Mouse (Mus musculus): Measurements from ENCODE around the gene Gm49711. TPM values are rescaled to one million over a fixed set of nuclear protein-coding genes. Genes with fewer than 3 reads are reported as not detected.

Gm49711 gene
- not detected in 2 replicates for total RNA-seq (2012; rRNA removed)

- TF ChIP-seq HCFC1 (IDR thresholded peaks at IDR 0.05; ENCODE audit: borderline replicate concordance, insufficient read depth, low read length) = peak; percentile 51; the same call in 1 of the 2 replicates
- TF ChIP-seq MAFK (IDR thresholded peaks at IDR 0.05; ENCODE audit: insufficient read depth, low read depth, low read length) = no peak
- no peaks in the 10 kb centered on the region for H3K9me3 ChIP-seq (ENCODE audit: control insufficient read depth, insufficient read depth, low read depth, low read length)
- 0 out of 2 replicates have a peak, but pooled peaks cover 5% of the 10 kb centered on the region for H3K36me3 ChIP-seq (ENCODE audit: control insufficient read depth, insufficient read depth, low read length, poor library complexity, severe bottlenecking)
- H3K4me1 ChIP-seq (ENCODE audit: control insufficient read depth in 2 of 2, insufficient read depth in 2 of 2, low read length in 2 of 2, poor library complexity in 1 of 2) = peaks cover 0 to 8% of the 10 kb centered on the region in 2 experiments; a peak in 2 of 4 replicates
- DNase-seq (ENCODE audit: low read depth, low spot score) = peak; percentile 66
- H3K27ac ChIP-seq (ENCODE audit: insufficient read depth, low read depth, low read length, poor library complexity, severe bottlenecking) = no peak within 1 kb of the TSS
- peak within 1 kb of the TSS; percentile 97 for H3K9ac ChIP-seq (ENCODE audit: insufficient read depth, low read depth, low read length, poor library complexity, severe bottlenecking)
- in situ Hi-C loops (cut with MboI; ENCODE audit: low sequenced_read_pairs in 2 of 2, unreplicated experiment in 2 of 2) = no loop called here
- peak within 1 kb of the TSS; percentile 87 to 100 for H3K4me3 ChIP-seq (ENCODE audit: insufficient read depth in 1 of 2, low read depth in 1 of 2, low read length in 2 of 2, poor library complexity in 1 of 2, severe bottlenecking in 1 of 2)
Observed at GRCm38 (mm10) chr16:92057852-92058643, at the start of gene Gm49711, which contains the start of the genes Mrps6 and Slc5a3. Gene Gm49711, plus strand, starts transcription at chr16:92058316. Gene Mrps6, plus strand, starts transcription at chr16:92058270. Gene Slc5a3, plus strand, starts transcription at chr16:92058322.

GRCm38 (mm10) chr16:92009586-92009985 is 48.5 kb upstream of the Gm49711 start:
- Histone ChIP-seq H3K9ac (ENCODE audit: insufficient read depth, low read depth, low read length, poor library complexity, severe bottlenecking) (no peak overlapping the region), H3K4me3 (ENCODE audit: insufficient read depth in 1 of 2, low read depth in 1 of 2, low read length in 2 of 2, poor library complexity in 1 of 2, severe bottlenecking in 1 of 2) (no peak overlapping the region), H3K4me1 (ENCODE audit: control insufficient read depth in 2 of 2, insufficient read depth in 2 of 2, low read length in 2 of 2, poor library complexity in 1 of 2) (no peaks in the 10 kb centered on the region), H3K36me3 (ENCODE audit: control insufficient read depth, insufficient read depth, low read length, poor library complexity, severe bottlenecking) (no peaks in the 10 kb centered on the region), H3K27ac (ENCODE audit: insufficient read depth, low read depth, low read length, poor library complexity, severe bottlenecking) (no peak overlapping the region), H3K9me3 (ENCODE audit: control insufficient read depth, insufficient read depth, low read depth, low read length) (no peaks in the 10 kb centered on the region)
- DNase-seq (ENCODE audit: low read depth, low spot score) = no peak
- in situ Hi-C loops (cut with MboI; ENCODE audit: low sequenced_read_pairs in 2 of 2, unreplicated experiment in 2 of 2) = no loop called here
- no peak for TF ChIP-seq ZNF384 (IDR thresholded peaks at IDR 0.05; ENCODE audit: low read depth, low read length)
- no peak for TF ChIP-seq HCFC1 (IDR thresholded peaks at IDR 0.05; ENCODE audit: borderline replicate concordance, insufficient read depth, low read length)
- no peak for TF ChIP-seq MAFK (IDR thresholded peaks at IDR 0.05; ENCODE audit: insufficient read depth, low read depth, low read length)
- TF ChIP-seq CHD2 (IDR thresholded peaks at IDR 0.05; ENCODE audit: low read depth, low read length) = no peak
- no peak for TF ChIP-seq ZC3H11A (IDR thresholded peaks at IDR 0.05; ENCODE audit: borderline replicate concordance, low read depth, low read length)

GRCm38 (mm10) chr16:92016792-92017191 is 41.3 kb upstream of the Gm49711 start:
- Histone ChIP-seq H3K4me1 (ENCODE audit: control insufficient read depth in 2 of 2, insufficient read depth in 2 of 2, low read length in 2 of 2, poor library complexity in 1 of 2) (peaks cover 0 to 4% of the 10 kb centered on the region in 2 experiments; a peak in 3 of 4 replicates), H3K9me3 (ENCODE audit: control insufficient read depth, insufficient read depth, low read depth, low read length) (no peaks in the 10 kb centered on the region), H3K27ac (ENCODE audit: insufficient read depth, low read depth, low read length, poor library complexity, severe bottlenecking) (no peak overlapping the region), H3K36me3 (ENCODE audit: control insufficient read depth, insufficient read depth, low read length, poor library complexity, severe bottlenecking) (0 out of 2 replicates have a peak, but pooled peaks cover 1% of the 10 kb centered on the region), H3K4me3 (ENCODE audit: insufficient read depth in 1 of 2, low read depth in 1 of 2, low read length in 2 of 2, poor library complexity in 1 of 2, severe bottlenecking in 1 of 2) (no peak overlapping the region), H3K9ac (ENCODE audit: insufficient read depth, low read depth, low read length, poor library complexity, severe bottlenecking) (no peak overlapping the region)
- no peak for DNase-seq (ENCODE audit: low read depth, low spot score)
- TF ChIP-seq ZC3H11A (IDR thresholded peaks at IDR 0.05; ENCODE audit: borderline replicate concordance, low read depth, low read length) = no peak
- no peak for TF ChIP-seq CHD2 (IDR thresholded peaks at IDR 0.05; ENCODE audit: low read depth, low read length)
- no peak for TF ChIP-seq ZNF384 (IDR thresholded peaks at IDR 0.05; ENCODE audit: low read depth, low read length)
- TF ChIP-seq HCFC1 (IDR thresholded peaks at IDR 0.05; ENCODE audit: borderline replicate concordance, insufficient read depth, low read length) = no peak
- no peak for TF ChIP-seq MAFK (IDR thresholded peaks at IDR 0.05; ENCODE audit: insufficient read depth, low read depth, low read length)
- in situ Hi-C loops (cut with MboI; ENCODE audit: low sequenced_read_pairs in 2 of 2, unreplicated experiment in 2 of 2) = no loop called here

- H3K4me1 ChIP-seq (ENCODE audit: control insufficient read depth in 2 of 2, insufficient read depth in 2 of 2, low read length in 2 of 2, poor library complexity in 1 of 2) = peaks cover 0 to 4% of the 10 kb centered on the region in 2 experiments; a peak in 3 of 4 replicates
- H3K27ac ChIP-seq (ENCODE audit: insufficient read depth, low read depth, low read length, poor library complexity, severe bottlenecking) = no peak overlapping the region; the same call in 1 of the 2 replicates
- TF ChIP-seq CHD2 (IDR thresholded peaks at IDR 0.05; ENCODE audit: low read depth, low read length) (no peak), MAFK (IDR thresholded peaks at IDR 0.05; ENCODE audit: insufficient read depth, low read depth, low read length) (no peak), ZNF384 (IDR thresholded peaks at IDR 0.05; ENCODE audit: low read depth, low read length) (peak; percentile 53; the same call in 1 of the 2 replicates), ZC3H11A (IDR thresholded peaks at IDR 0.05; ENCODE audit: borderline replicate concordance, low read depth, low read length) (no peak)
- H3K4me3 ChIP-seq (ENCODE audit: insufficient read depth in 1 of 2, low read depth in 1 of 2, low read length in 2 of 2, poor library complexity in 1 of 2, severe bottlenecking in 1 of 2) = peak overlapping the region; percentile 10 to 11; a peak in 2 of 4 replicates
- in situ Hi-C loops (cut with MboI; ENCODE audit: low sequenced_read_pairs in 2 of 2, unreplicated experiment in 2 of 2) = no loop called here
- 0 out of 2 replicates have a peak, but pooled peaks cover 1% of the 10 kb centered on the region for H3K36me3 ChIP-seq (ENCODE audit: control insufficient read depth, insufficient read depth, low read length, poor library complexity, severe bottlenecking)
- H3K9me3 ChIP-seq (ENCODE audit: control insufficient read depth, insufficient read depth, low read depth, low read length) = no peaks in the 10 kb centered on the region
- no peak overlapping the region for H3K9ac ChIP-seq (ENCODE audit: insufficient read depth, low read depth, low read length, poor library complexity, severe bottlenecking)
- peak; percentile 47 for DNase-seq (ENCODE audit: low read depth, low spot score)
Observed at GRCm38 (mm10) chr16:92019141-92020118, 38.7 kb upstream of the Gm49711 start.
